Mouse (Mus musculus) liver, adult 2 months (tissue): ENCODE measurements around the gene Sh3bp4. TPM values are rescaled to one million over a fixed set of nuclear protein-coding genes. Genes with fewer than 3 reads are reported as not detected.

ENCODE experiments used
- DNase-seq: peaks from one replicate; pipeline ENCODE4 v3.0.0-alpha.2; 2011; ENCODE audit warnings: low read depth, low spot score; ENCODE audit errors: extremely low read depth
- H3K27ac ChIP-seq: fragments of 200-500 bp; replicated peaks from 2 replicates; pipeline ENCODE4 v1.5.1; 2012; ENCODE audit warnings: low read depth, mild to moderate bottlenecking, control low read depth, inconsistent platforms, low read length; ENCODE audit not compliant: insufficient read depth
- H3K27me3 ChIP-seq: fragments of 200-500 bp; 2 replicates; pipeline ENCODE4 v1.6.1; 2012; ENCODE audit warnings: mild to moderate bottlenecking, moderate library complexity, low read length, inconsistent platforms; ENCODE audit not compliant: control insufficient read depth, insufficient read depth
- H3K36me3 ChIP-seq: fragments of 200-500 bp; 2 replicates; pipeline ENCODE4 v1.6.1; 2012; ENCODE audit warnings: low read length, inconsistent platforms; ENCODE audit not compliant: control insufficient read depth, insufficient read depth
- H3K4me1 ChIP-seq: fragments of 200-500 bp; 2 replicates; pipeline ENCODE4 v1.6.1; 2011; ENCODE audit warnings: low read length; ENCODE audit not compliant: control insufficient read depth, insufficient read depth
- H3K4me3 ChIP-seq: fragments of 200-500 bp; 2 replicates; pipeline ENCODE4 v1.5.1; 2011; ENCODE audit warnings: low read depth, mild to moderate bottlenecking, control low read depth, low read length, moderate library complexity; ENCODE audit not compliant: insufficient read depth
- H3K79me2 ChIP-seq: fragments of 200-500 bp; 2 replicates; pipeline ENCODE4 v1.6.1; 2012; ENCODE audit warnings: inconsistent platforms, mild to moderate bottlenecking, low read length, moderate library complexity; ENCODE audit not compliant: control insufficient read depth, insufficient read depth
- H3K9ac ChIP-seq: fragments of 200-500 bp; 2 replicates; pipeline ENCODE4 v1.6.1; 2012; ENCODE audit warnings: low read depth, mild to moderate bottlenecking, control low read depth, inconsistent platforms, low read length
- CTCF ChIP-seq: fragments of 200-500 bp; IDR thresholded peaks from 2 replicates; pipeline ENCODE4 v1.5.1; 2011; ENCODE audit warnings: low read depth, low read length, control low read depth
- POLR2A ChIP-seq: fragments of 200-500 bp; IDR thresholded peaks from 2 replicates; pipeline ENCODE4 v1.6.1; 2011; ENCODE audit warnings: low read length, control low read depth; ENCODE audit not compliant: insufficient read depth; ENCODE audit errors: extremely low read depth
- WGBS: fragments of 180-500 bp; shearing (Covaris S2); methylation state at CpG from one replicate; pipeline ENCODE4 v1.1.7; 2018; 5-methylcytosine and 5-hydroxymethylcytosine counted together
- polyA plus RNA-seq: library from polyadenylated mRNA; depleted of rRNA; stranded (reverse); fragments of >200 nt; gene quantifications from 2 replicates; pipeline ENCODE4 v1.2.3, GENCODE M21; 2012
- total RNA-seq: library from RNA; depleted of rRNA; stranded (reverse); fragments of >200 nt; gene quantifications from 2 replicates; pipeline ENCODE4 v1.2.3, GENCODE M21; 2014

Sh3bp4 gene
- total and polyA plus RNA-seq, 2 experiments, result 0.45 to 0.46 TPM

DNA sequence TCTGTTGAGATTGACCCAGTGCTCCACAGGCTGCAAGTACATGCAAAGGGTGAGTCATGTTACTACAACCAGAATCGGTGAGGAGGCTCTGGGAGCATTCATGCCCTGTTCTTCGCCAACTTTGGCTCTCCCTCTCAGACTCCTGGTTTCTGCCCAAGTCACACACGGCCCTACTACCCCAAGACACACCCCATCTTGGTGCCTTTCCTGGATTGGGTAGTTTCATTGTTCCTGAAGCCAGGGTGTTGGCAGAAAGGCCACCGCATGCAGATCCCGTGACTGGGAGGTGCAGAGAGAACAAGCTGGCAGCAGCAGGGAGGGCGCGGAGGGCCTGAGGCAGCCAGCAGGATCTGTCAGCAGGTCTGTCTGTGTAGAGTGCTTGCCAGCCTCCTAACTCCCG lies 61.5 kb downstream of the Sh3bp4 start:
- 90% methylated on average over 8 of the region's 8 CpGs for WGBS
- H3K27me3 ChIP-seq, result no peaks in the 10 kb centered on the region
- H3K79me2 ChIP-seq, result no peaks in the 10 kb centered on the region
- no peak for DNase-seq
- no peaks in the 10 kb centered on the region for H3K36me3 ChIP-seq
- no peaks in the 10 kb centered on the region for H3K4me1 ChIP-seq
- H3K4me3 ChIP-seq, result no peak overlapping the region
- TF ChIP-seq POLR2A (no peak), CTCF (no peak)
- H3K27ac ChIP-seq, result no peak overlapping the region
- no peak overlapping the region for H3K9ac ChIP-seq

DNA sequence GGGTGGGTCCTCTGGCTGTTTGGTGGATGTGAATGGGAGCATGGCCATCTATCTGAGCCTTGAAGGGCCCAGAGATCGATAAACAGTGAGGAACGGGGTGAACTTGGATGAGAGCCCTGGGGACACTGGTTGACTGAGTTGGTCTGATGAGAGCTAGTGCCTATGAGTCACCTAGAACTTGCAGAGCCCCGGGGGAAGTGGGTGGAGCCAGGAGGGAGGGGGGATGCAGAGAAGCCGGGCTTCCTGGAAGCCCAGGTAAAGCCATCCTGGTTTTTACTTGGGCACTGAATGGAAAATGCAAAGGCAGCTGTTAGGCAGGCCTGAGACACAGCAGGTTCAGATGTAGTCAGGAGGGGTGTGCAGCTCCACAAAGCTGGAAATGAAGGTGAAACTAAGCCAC lies 63.1 kb downstream of the Sh3bp4 start:
- no peak overlapping the region for H3K4me3 ChIP-seq
- DNase-seq, result no peak

DNA sequence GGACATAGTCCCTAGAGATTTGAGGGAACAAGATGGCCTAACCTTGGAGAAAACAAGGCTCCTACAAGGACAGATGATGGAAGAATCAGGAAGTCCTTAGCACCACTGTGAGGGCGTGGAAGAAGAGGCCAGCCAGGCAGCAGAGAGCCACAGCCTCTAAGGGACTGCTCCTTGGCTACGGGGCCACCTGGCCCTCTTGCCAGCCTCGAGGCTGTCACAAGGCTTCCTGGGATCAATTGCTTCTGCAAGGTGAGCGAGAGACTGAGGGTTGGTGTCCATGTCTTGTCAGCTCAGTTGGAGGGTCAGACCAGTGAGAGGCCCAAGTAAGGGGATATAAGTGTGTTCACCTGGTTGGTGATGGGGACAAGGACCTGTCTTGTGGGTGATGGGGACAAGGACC lies 63.5 kb downstream of the Sh3bp4 start:
- Histone ChIP-seq H3K36me3 (no peaks in the 10 kb centered on the region), H3K79me2 (no peaks in the 10 kb centered on the region), H3K27ac (no peak overlapping the region), H3K27me3 (no peaks in the 10 kb centered on the region), H3K9ac (no peak overlapping the region), H3K4me1 (no peaks in the 10 kb centered on the region), H3K4me3 (no peak overlapping the region)
- DNase-seq, result no peak
- WGBS, result 89% methylated on average over 4 of the region's 4 CpGs
- TF ChIP-seq CTCF (no peak), POLR2A (no peak)

More for the DNA sequence above, 63.1 kb downstream of the Sh3bp4 start:
- Histone ChIP-seq H3K79me2 (no peaks in the 10 kb centered on the region), H3K27me3 (no peaks in the 10 kb centered on the region), H3K4me1 (no peaks in the 10 kb centered on the region), H3K27ac (no peak overlapping the region), H3K9ac (no peak overlapping the region), H3K36me3 (no peaks in the 10 kb centered on the region)
- TF ChIP-seq CTCF, result no peak
- no peak for TF ChIP-seq POLR2A
- 70% methylated on average over 4 of the region's 4 CpGs for WGBS

DNA sequence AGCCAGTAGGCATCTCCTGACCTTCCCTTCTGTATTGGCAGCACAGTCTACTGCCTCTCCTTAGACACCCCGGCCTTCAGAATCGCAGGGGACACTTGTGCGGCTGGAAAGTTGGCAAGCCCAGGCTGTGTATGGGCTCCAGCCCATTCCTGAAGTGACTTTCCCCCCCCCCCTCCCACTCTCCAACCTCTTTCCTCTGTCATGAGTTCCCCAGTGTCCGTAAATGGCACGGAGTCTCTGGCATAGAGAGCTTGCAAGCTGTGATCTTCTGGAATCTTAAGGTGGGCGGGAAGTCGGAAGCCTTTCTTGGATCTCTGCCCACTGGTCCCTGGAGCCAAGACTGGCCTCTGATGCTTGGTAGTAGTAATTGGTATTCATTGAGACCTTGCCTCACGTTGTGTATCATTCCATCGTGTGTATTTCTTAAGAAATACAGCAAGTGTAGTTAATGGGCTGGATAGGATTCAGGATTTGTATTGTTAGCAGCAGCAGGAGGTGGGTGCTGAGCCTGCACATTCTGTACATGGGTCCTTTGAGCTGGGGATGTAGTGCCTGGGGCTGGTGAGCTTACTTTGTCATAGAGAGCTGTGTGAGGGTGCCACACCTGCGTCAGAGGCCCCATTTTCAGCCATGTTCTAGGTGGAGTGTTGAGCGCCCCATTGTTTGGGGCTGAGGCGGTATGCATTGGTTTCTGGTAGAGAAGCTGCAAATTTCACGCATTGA lies 66.0 kb downstream of the Sh3bp4 start:
- TF ChIP-seq CTCF, result no peak
- no peak for TF ChIP-seq POLR2A
- H3K4me3 ChIP-seq, result no peak overlapping the region
- DNase-seq, result no peak
- 85% methylated on average over 13 of the region's 13 CpGs for WGBS
- H3K27ac ChIP-seq, result no peak overlapping the region
- H3K36me3 ChIP-seq, result no peaks in the 10 kb centered on the region
- H3K4me1 ChIP-seq, result no peaks in the 10 kb centered on the region
- H3K9ac ChIP-seq, result no peak overlapping the region
- no peaks in the 10 kb centered on the region for H3K79me2 ChIP-seq
- no peaks in the 10 kb centered on the region for H3K27me3 ChIP-seq

DNA sequence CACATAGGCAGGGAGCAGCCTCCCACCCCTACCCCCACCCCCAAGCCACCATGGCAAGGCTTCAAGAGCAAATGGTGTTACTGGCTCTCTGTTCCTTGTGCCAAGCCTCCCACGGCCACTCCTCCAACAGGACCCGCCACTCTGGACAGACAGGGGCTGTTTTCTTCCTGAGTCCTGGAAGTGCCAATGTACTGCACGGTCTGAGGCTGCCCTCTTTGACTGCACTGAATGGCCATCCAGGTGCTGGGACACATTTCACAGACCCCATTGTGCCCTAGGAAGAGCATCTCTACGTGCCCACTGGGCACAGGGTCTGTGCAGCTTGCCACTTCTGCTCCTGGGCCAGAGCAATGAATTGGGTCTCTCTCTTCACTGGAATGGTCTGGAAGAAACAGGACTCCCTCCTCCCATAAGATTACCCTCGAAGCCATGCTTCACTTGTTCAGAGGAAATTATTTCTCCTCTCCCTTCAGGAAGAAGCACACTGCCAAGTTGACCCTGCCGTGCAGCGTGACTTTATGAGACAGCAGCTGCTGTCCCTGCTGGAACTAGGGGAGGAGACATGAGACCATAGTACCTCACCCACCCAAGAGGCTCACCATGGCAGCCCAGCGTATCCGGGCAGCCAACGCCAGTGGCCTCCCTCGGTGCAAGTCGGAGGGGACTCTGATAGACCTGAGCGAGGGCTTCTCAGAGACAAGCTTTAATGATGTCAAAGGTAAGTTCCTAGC lies 67.0 kb downstream of the Sh3bp4 start:
- Histone ChIP-seq H3K27ac (no peak overlapping the region), H3K4me1 (no peaks in the 10 kb centered on the region), H3K9ac (no peak overlapping the region), H3K36me3 (no peaks in the 10 kb centered on the region), H3K79me2 (no peaks in the 10 kb centered on the region), H3K27me3 (no peaks in the 10 kb centered on the region), H3K4me3 (no peak overlapping the region)
- no peak for DNase-seq
- TF ChIP-seq CTCF, result no peak
- TF ChIP-seq POLR2A, result no peak
- 90% methylated on average over 13 of the region's 13 CpGs for WGBS

DNA sequence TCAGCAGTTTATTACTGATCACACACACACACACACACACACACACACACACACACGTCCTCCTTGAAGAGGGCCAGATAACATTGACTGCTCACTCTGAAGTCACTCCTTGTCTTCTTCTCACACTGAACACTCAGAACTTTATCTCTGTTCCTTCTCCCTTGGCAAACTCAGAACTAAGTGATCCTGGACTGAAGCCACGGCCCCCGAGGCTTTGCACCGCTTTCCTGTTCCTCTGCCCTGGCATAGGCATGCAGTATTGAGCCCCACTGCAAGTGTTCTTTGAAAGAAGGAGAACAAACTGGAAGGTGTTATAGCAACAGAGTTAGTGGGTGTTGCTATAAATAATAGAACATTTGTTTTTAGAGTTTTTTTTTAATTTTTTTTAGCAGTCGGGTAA lies 68.1 kb downstream of the Sh3bp4 start:
- Histone ChIP-seq H3K79me2 (no peaks in the 10 kb centered on the region), H3K27me3 (no peaks in the 10 kb centered on the region), H3K9ac (no peak overlapping the region), H3K4me1 (no peaks in the 10 kb centered on the region), H3K27ac (no peak overlapping the region), H3K4me3 (no peak overlapping the region), H3K36me3 (no peaks in the 10 kb centered on the region)
- no peak for DNase-seq
- TF ChIP-seq POLR2A (no peak), CTCF (no peak)
- WGBS, result 73% methylated on average over 5 of the region's 5 CpGs
